Comparison of ENCODE assay signal across 9 mouse cellular contexts in the genomic region with DNA sequence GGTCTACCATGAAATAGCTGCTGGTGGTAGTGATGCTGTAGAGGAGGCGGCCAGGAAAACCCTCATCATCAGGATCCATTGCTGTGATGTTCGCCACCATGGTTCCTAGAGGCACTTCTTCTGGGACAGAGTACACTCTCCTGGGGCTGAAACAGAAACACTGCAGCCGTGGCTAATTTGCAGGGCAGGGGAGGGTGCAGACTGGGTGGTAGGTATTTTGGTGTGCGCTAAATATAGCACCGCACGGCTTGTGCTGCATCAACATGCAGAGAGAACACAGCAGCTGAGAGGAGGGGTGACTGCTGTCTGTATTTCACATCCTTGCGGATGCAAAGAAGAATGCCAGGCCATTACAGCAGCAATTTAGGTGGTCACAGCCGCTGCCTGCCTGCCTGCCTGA. TPM values are rescaled to one million over a fixed set of nuclear protein-coding genes. Genes with fewer than 3 reads are reported as not detected.
A peak's percentile ranks its signal among the peaks of the same experiment; 100 is the strongest.
DNase-seq lines count a peak whose midpoint lies in the region; ATAC-seq and TF ChIP-seq lines count a peak whose summit lies in the region.
"Had no signal": no experiment of that assay in that cellular context is flagged by ENCODE, and none has a peak within 500 bp of the region (broad histone marks: within the 10 kb centered on the region; RNA-seq: fewer than 3 reads in every experiment).

No protein-coding gene starts in this region.

- no peak overlapping the region for H3K4me3 ChIP-seq in forebrain, embryonic 12.5 days (replicated peaks)
- peak overlapping the region; percentile 30 for H3K4me3 ChIP-seq in heart, postnatal 0 days (ENCODE audit: low read depth, low read length)
- H3K4me3 ChIP-seq in midbrain, embryonic 10.5 days, result no peak overlapping the region

- WGBS in forebrain, embryonic 12.5 days, result 41% methylated on average over 8 of the region's 8 CpGs
- 25% methylated on average over 8 of the region's 8 CpGs for WGBS in heart, postnatal 0 days
- WGBS in midbrain, embryonic 10.5 days, result 70% methylated on average over 8 of the region's 8 CpGs

- H3K4me2 ChIP-seq in forebrain, embryonic 12.5 days, result 0 out of 2 replicates have a peak overlapping the region, but pooled peaks have one; percentile 10
- peak overlapping the region; percentile 42 for H3K4me2 ChIP-seq in heart, postnatal 0 days (ENCODE audit: low read depth, low read length)

- H3K27me3 ChIP-seq in forebrain, embryonic 12.5 days, result peaks cover 24% of the 10 kb centered on the region
- H3K27me3 ChIP-seq in heart, postnatal 0 days (ENCODE audit: control insufficient read depth, insufficient read depth, low read length), result no peaks in the 10 kb centered on the region
- no peaks in the 10 kb centered on the region; the same call in 1 of the 2 replicates for H3K27me3 ChIP-seq in midbrain, embryonic 10.5 days (ENCODE audit: low read depth, poor library complexity, severe bottlenecking)

- no peak overlapping the region for H3K9ac ChIP-seq in forebrain, embryonic 12.5 days
- no peak overlapping the region for H3K9ac ChIP-seq in heart, postnatal 0 days (replicated peaks; ENCODE audit: low read depth, low read length)

- H3K9me3 ChIP-seq in forebrain, embryonic 12.5 days, result no peaks in the 10 kb centered on the region
- H3K9me3 ChIP-seq in heart, postnatal 0 days (replicated peaks; ENCODE audit: control insufficient read depth, low read length), result no peaks in the 10 kb centered on the region
- H3K9me3 ChIP-seq in midbrain, embryonic 10.5 days (replicated peaks), result no peaks in the 10 kb centered on the region

- peak overlapping the region; percentile 75 for H3K27ac ChIP-seq in forebrain, embryonic 12.5 days
- peak overlapping the region; percentile 71 for H3K27ac ChIP-seq in heart, postnatal 0 days (ENCODE audit: low read depth)
- peak overlapping the region; percentile 60 for H3K27ac ChIP-seq in midbrain, embryonic 10.5 days (replicated peaks)

- no peak for TF ChIP-seq EP300 in heart, postnatal 0 days (IDR thresholded peaks at IDR 0.05; ENCODE audit: low read depth)

- peaks cover 35% of the 10 kb centered on the region for H3K4me1 ChIP-seq in forebrain, embryonic 12.5 days
- H3K4me1 ChIP-seq in heart, postnatal 0 days (ENCODE audit: control insufficient read depth, insufficient read depth), result peaks cover 16% of the 10 kb centered on the region
- H3K4me1 ChIP-seq in midbrain, embryonic 10.5 days, result peaks cover 41% of the 10 kb centered on the region

- ATAC-seq in forebrain, embryonic 12.5 days (ENCODE audit: low FRiP score), result 0 out of 2 replicates have a peak, but pooled peaks have one; percentile 45
- peak; percentile 81 for ATAC-seq in heart, postnatal 0 days (ENCODE audit: insufficient read depth, low read depth)

- TF ChIP-seq CTCF in heart, postnatal 0 days (IDR thresholded peaks at IDR 0.05; ENCODE audit: low read depth), result no peak; the same call in 1 of the 2 replicates

- H3K36me3 ChIP-seq in forebrain, embryonic 12.5 days (replicated peaks), result no peaks in the 10 kb centered on the region
- no peaks in the 10 kb centered on the region for H3K36me3 ChIP-seq in heart, postnatal 0 days (replicated peaks; ENCODE audit: control insufficient read depth, insufficient read depth, low read length)
- no peaks in the 10 kb centered on the region for H3K36me3 ChIP-seq in midbrain, embryonic 10.5 days

- peak; percentile 65 for DNase-seq in A20 (ENCODE audit: low read depth, low spot score)
- peak; percentile 68 for DNase-seq in heart, postnatal 0 days (ENCODE audit: low spot score)
- no peak for DNase-seq in midbrain, embryonic 10.5 days (ENCODE audit: low spot score)
- no peak for DNase-seq in urinary bladder, postnatal 4 days (ENCODE audit: low spot score in 2 of 2)
- no peak for DNase-seq in thymus, adult 18-20 months
- no peak for DNase-seq in kidney, postnatal 4 days
- DNase-seq in cerebellum, postnatal 25 days, result no peak

RNA-seq across cellular contexts. Expression of a gene that starts 31.0 kb away (rescaled TPM):
- 0.13 and 0.18 TPM in 2 replicates for polyA plus RNA-seq in forebrain, embryonic 12.5 days (2016; fragmentation: Nextera tagmentation; extraction: Ambion mirVana)
- total RNA-seq in heart, postnatal 0 days (2014; rRNA removed; ENCODE audit: low replicate concordance), result 1.5 TPM in 1 of 2 replicates, not detected in the other
- polyA plus RNA-seq in heart, postnatal 0 days (2015; fragmentation: Nextera tagmentation; extraction: Ambion mirVana), result 0.73 and 1.2 TPM in 2 replicates
- not detected in 2 replicates for polyA plus RNA-seq in midbrain, embryonic 10.5 days (2016; fragmentation: Nextera tagmentation; extraction: Ambion mirVana)
- total RNA-seq: MEL had no signal

Comparison
In these comparisons a context has a peak if more than half of its experiments do, and no peak if none do; other contexts are left out.
1. DNase-seq: peak in A20 (single experiment) and heart, postnatal 0 days (single experiment); none in midbrain, embryonic 10.5 days (single experiment), urinary bladder, postnatal 4 days (0 of 2), thymus, adult 18-20 months (0 of 2), kidney, postnatal 4 days (0 of 2) and cerebellum, postnatal 25 days (0 of 2).
2. Peak in every context shown above with its lines, with median percentiles within 50 percentile points of each other: H3K27ac ChIP-seq.